Mouse (Mus musculus) gastrocnemius, adult 8-10 months (tissue): ENCODE results near the gene Gm7945. TPM values are rescaled to one million over a fixed set of nuclear protein-coding genes. Genes with fewer than 3 reads are reported as not detected.
"Not testable (repeated sequence)": the region's sequence is repeated elsewhere in the genome, so short reads cannot be mapped to it uniquely, and the experiment has no call there.

Experiments
- DNase-seq, 2 experiments: peaks; one replicate each; pipeline ENCODE4 v3.0.0; 2022; ENCODE audit warnings: low spot score in 2 of 2
- total RNA-seq, 4 experiments: library from RNA; stranded (reverse); gene quantifications; 2 replicates each; pipeline ENCODE4 v1.2.4; 2022

The Gm7945 gene
- not detected for total RNA-seq

- not testable (repeated sequence) for DNase-seq
These were observed at the start of gene Gm7945 for GRCm38 (mm10) chr14:41386279-41386678. TSS of gene Gm7945 (minus strand) at chr14:41386379.

GRCm38 (mm10) chr14:41425393-41426075, 39.4 kb upstream of the Gm7945 start:
- DNase-seq, result not testable (repeated sequence)

GRCm38 (mm10) chr14:41424694-41425093, 38.5 kb upstream of the Gm7945 start:
- not testable (repeated sequence) for DNase-seq

GRCm38 (mm10) chr14:41408181-41408580, 22.0 kb upstream of the Gm7945 start, which contains the start of gene Gm6482:
TSS of gene Gm6482 (minus strand) at chr14:41408281.
- not testable (repeated sequence) for DNase-seq

- not testable (repeated sequence) for DNase-seq
These were observed 37.9 kb downstream of the Gm7945 start, which contains the start of gene Gm5798 for GRCm38 (mm10) chr14:41348309-41348708. TSS of gene Gm5798 (plus strand) at chr14:41348609.

Other genes starting within 250 kb of the Gm7945 start
- gene Mbl1, start 234.9 kb downstream of the Gm7945 start, total RNA-seq, result not detected
- not detected for gene Sftpd, start 201.2 kb downstream of the Gm7945 start, total RNA-seq
- gene Gm2832, start 107.6 kb downstream of the Gm7945 start, total RNA-seq, result not detected
- gene Gm5798, start 37.8 kb downstream of the Gm7945 start, total RNA-seq, result not detected
- gene Gm6482, start 21.9 kb upstream of the Gm7945 start, total RNA-seq, result not detected
- not detected for gene Gm7954, start 67.1 kb upstream of the Gm7945 start, total RNA-seq
- gene Gm3486, start 103.1 kb upstream of the Gm7945 start, total RNA-seq, result not detected
- gene Gm7970, start 169.2 kb upstream of the Gm7945 start, total RNA-seq, result not detected
- gene 1700049E17Rik2, start 186.8 kb upstream of the Gm7945 start, total RNA-seq, result not detected
- gene Gm3072, start 238.2 kb upstream of the Gm7945 start, total RNA-seq, result not detected